Mouse (Mus musculus): ENCODE measurements at regions not wholly inside any gene's neighbourhood (a gene's known extent, or its start where the extent isn't known, plus 50 kb on each side); places are given as distances from the start of the nearest gene placed in this dataset.

DNA sequence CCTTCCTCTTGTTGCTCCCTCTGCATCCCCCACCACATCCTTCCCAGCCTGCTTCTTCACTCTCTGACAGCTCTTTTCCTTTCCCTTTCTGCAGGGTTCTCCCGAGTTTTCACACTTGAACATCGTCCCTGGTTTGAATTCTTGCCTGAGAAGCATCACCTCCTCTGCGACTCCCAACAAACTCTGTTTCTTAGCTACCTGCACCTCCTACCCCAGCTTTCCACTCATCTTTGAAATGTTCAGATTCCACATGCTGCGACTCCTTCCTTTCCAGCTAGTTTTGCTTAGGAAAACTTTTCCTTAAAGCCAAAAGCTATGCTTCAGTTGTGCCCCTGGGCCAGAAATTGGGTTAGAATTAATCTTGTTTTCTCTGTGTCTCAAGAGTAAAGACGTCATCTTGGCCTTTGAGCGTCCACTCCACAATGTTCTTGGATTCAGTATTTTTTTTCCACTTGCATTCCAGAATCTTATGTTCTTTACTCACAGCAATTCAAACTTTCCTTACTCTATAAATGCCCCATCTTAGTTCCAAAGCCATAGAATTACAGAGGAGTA lies 317.3 kb upstream of the Hnrnpa3 start:
- WGBS = 76% methylated on average over 6 of the region's 6 CpGs
- H3K9ac ChIP-seq = no peak overlapping the region
- no peaks in the 10 kb centered on the region for H3K9me3 ChIP-seq (replicated peaks)
- H3K27ac ChIP-seq = no peak overlapping the region
- no peaks in the 10 kb centered on the region for H3K27me3 ChIP-seq
- no peak overlapping the region for H3K4me2 ChIP-seq (replicated peaks)
- H3K4me3 ChIP-seq = no peak overlapping the region
- no peak for ATAC-seq (ENCODE audit: low FRiP score)
- H3K4me1 ChIP-seq = no peaks in the 10 kb centered on the region
- no peaks in the 10 kb centered on the region for H3K36me3 ChIP-seq

DNA sequence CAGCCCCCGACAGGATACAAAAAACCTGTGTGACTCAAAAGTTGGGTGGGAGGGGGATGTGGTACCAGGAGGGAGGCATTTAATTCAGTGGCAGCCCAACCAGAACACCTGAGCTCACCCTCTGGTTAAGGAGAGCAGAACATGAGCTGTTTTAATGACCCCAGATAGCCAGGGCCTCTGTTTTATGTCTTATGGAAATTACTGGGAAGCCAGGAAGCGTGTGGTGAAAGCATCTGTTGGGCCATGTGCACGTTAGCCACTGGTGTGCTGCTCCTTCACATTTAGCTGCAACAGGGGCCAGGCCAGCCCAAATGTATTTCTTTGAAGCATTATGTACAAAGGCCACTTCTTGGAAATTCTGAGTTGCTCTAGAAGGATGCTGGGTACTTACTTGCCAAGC lies 308.2 kb upstream of the Hnrnpa3 start:
- Histone ChIP-seq H3K4me3 (no peak overlapping the region), H3K9me3 (replicated peaks) (no peaks in the 10 kb centered on the region), H3K27me3 (no peaks in the 10 kb centered on the region), H3K27ac (no peak overlapping the region), H3K4me2 (replicated peaks) (no peak overlapping the region), H3K9ac (no peak overlapping the region), H3K36me3 (no peaks in the 10 kb centered on the region), H3K4me1 (peaks cover 6% of the 10 kb centered on the region; the same call in 1 of the 2 replicates)
- no peak for ATAC-seq (ENCODE audit: low FRiP score)
- 76% methylated on average over 3 of the region's 3 CpGs for WGBS

- H3K27ac ChIP-seq = peak overlapping the region; percentile 23; the same call in 1 of the 2 replicates
Measured at GRCm38 (mm10) chr2:75351965-75352364, 307.1 kb upstream of the Hnrnpa3 start.

DNA sequence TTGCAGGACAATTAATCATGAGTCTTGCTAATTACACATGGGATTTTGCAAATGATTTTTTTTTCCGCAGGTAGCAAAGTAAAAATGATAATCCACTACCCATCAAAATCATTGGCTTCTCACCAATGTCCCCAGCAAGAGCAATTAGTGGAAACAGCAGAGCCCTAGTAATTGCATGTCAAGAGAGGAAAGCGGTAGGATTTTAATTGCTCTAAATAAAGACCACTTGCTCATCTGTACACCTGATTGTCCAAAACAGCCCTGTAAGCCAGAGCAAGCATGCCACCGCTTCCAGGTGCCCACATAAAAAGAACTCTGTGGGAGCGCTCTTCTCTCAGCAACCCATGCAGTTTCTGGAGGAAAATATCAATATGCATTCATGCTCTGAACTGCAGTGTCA lies 306.5 kb upstream of the Hnrnpa3 start:
- no peak overlapping the region for H3K4me3 ChIP-seq
- peaks cover 6% of the 10 kb centered on the region; the same call in 1 of the 2 replicates for H3K4me1 ChIP-seq
- 72% methylated on average over 4 of the region's 4 CpGs for WGBS
- H3K9me3 ChIP-seq (replicated peaks) = no peaks in the 10 kb centered on the region
- no peak overlapping the region for H3K9ac ChIP-seq
- no peaks in the 10 kb centered on the region for H3K36me3 ChIP-seq
- H3K27ac ChIP-seq = no peak overlapping the region
- no peaks in the 10 kb centered on the region for H3K27me3 ChIP-seq
- H3K4me2 ChIP-seq (replicated peaks) = no peak overlapping the region
- no peak for ATAC-seq (ENCODE audit: low FRiP score)

More at GRCm38 (mm10) chr2:75351965-75352364, 307.1 kb upstream of the Hnrnpa3 start:
- no peaks in the 10 kb centered on the region for H3K36me3 ChIP-seq
- WGBS = 94% methylated on average over 5 of the region's 5 CpGs
- no peak overlapping the region for H3K4me3 ChIP-seq
- H3K4me2 ChIP-seq (replicated peaks) = no peak overlapping the region
- H3K9me3 ChIP-seq (replicated peaks) = no peaks in the 10 kb centered on the region
- peaks cover 6% of the 10 kb centered on the region; the same call in 1 of the 2 replicates for H3K4me1 ChIP-seq
- no peak overlapping the region for H3K9ac ChIP-seq
- no peaks in the 10 kb centered on the region for H3K27me3 ChIP-seq
- ATAC-seq (ENCODE audit: low FRiP score) = no peak

DNA sequence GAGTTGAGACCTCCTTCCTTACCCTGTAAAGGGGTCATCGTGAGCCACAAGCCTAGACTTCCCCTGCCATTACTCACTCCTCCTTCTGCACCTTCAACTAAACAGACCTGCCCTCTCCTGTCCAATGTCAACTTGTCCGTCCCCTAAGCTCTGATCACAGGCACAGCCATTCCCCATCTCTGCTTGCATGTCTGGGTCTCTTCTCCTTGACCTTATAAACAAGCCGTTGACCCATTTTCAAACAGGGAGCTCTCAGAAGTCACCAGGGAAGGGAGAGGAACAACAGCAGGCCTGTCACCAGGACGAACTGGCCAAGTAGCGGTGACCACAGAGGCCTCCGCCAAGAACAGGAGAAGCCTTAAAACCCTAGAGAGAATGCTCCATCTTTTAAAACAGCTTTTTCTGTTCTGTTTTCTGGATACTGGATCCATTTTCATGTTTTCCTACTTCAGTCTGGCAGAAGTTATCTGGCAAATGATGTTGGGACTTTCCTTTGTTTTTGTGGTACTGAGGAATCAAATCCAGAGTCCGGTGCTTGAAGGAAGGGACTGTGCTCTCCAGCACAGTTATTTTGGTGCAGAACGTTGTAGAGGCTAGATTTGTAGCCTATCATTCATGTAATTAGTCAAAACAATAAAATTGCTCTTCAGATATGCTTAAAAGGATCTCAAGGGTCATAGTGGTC lies 302.2 kb upstream of the Hnrnpa3 start:
- no peaks in the 10 kb centered on the region for H3K36me3 ChIP-seq
- 81% methylated on average over 8 of the region's 8 CpGs for WGBS

DNA sequence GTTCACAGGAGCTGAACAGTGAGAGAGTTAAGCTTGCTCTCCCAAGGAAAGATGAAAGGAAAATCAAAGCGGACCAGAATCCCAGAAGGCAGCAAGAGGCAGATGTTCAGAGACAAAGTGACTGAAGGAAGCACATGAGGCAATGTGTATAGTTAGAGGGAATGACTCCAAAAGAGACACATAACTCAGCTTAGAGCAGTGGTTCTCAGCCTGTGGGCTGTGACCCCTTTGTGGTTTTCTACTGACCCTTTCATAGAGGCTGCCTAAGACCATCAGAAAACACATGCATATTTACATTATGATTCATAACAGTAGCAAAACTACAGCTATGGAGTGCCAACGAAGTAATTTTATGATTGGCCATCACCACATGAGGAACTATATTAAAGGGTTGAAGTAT lies 301.5 kb upstream of the Hnrnpa3 start:
- H3K27me3 ChIP-seq = no peaks in the 10 kb centered on the region
- no peaks in the 10 kb centered on the region for H3K9me3 ChIP-seq (replicated peaks)
- H3K4me1 ChIP-seq = peaks cover 6% of the 10 kb centered on the region; the same call in 1 of the 2 replicates
- H3K4me3 ChIP-seq = no peak overlapping the region
- no peak overlapping the region for H3K4me2 ChIP-seq (replicated peaks)
- no peak overlapping the region for H3K9ac ChIP-seq
- 72% methylated on average over 2 of the region's 2 CpGs for WGBS
- H3K27ac ChIP-seq = no peak overlapping the region
- H3K36me3 ChIP-seq = no peaks in the 10 kb centered on the region
- no peak for ATAC-seq (ENCODE audit: low FRiP score)

More for the DNA sequence above, 302.2 kb upstream of the Hnrnpa3 start:
- Histone ChIP-seq H3K4me1 (peaks cover 6% of the 10 kb centered on the region; the same call in 1 of the 2 replicates), H3K4me3 (no peak overlapping the region), H3K27ac (no peak overlapping the region), H3K9me3 (replicated peaks) (no peaks in the 10 kb centered on the region), H3K27me3 (no peaks in the 10 kb centered on the region), H3K9ac (no peak overlapping the region), H3K4me2 (replicated peaks) (no peak overlapping the region)
- ATAC-seq (ENCODE audit: low FRiP score) = no peak

GRCm38 (mm10) chr2:75360936-75361335 lies 298.1 kb upstream of the Hnrnpa3 start:
- Histone ChIP-seq H3K27ac (no peak overlapping the region), H3K4me1 (no peaks in the 10 kb centered on the region), H3K27me3 (no peaks in the 10 kb centered on the region), H3K36me3 (no peaks in the 10 kb centered on the region), H3K9ac (no peak overlapping the region), H3K4me2 (replicated peaks) (no peak overlapping the region), H3K9me3 (replicated peaks) (no peaks in the 10 kb centered on the region), H3K4me3 (no peak overlapping the region)
- 88% methylated on average over 3 of the region's 3 CpGs for WGBS
- ATAC-seq (ENCODE audit: low FRiP score) = no peak

GRCm38 (mm10) chr2:75376666-75377065 lies 282.4 kb upstream of the Hnrnpa3 start:
- Histone ChIP-seq H3K27me3 (no peaks in the 10 kb centered on the region), H3K4me3 (no peak overlapping the region), H3K9ac (no peak overlapping the region), H3K9me3 (replicated peaks) (no peaks in the 10 kb centered on the region; the same call in 1 of the 2 replicates), H3K4me1 (peaks cover 8% of the 10 kb centered on the region), H3K36me3 (no peaks in the 10 kb centered on the region), H3K27ac (peak overlapping the region; percentile 76), H3K4me2 (replicated peaks) (no peak overlapping the region)
- ATAC-seq (ENCODE audit: low FRiP score) = no peak
- WGBS = 78% methylated on average over 5 of the region's 5 CpGs

- H3K4me3 ChIP-seq = no peak overlapping the region
- H3K4me2 ChIP-seq (replicated peaks) = no peak overlapping the region
- no peaks in the 10 kb centered on the region for H3K36me3 ChIP-seq
- no peaks in the 10 kb centered on the region; the same call in 1 of the 2 replicates for H3K9me3 ChIP-seq (replicated peaks)
- no peak overlapping the region for H3K9ac ChIP-seq
- no peak overlapping the region for H3K27ac ChIP-seq
- 60% methylated on average over 7 of the region's 7 CpGs for WGBS
- no peaks in the 10 kb centered on the region for H3K27me3 ChIP-seq
- H3K4me1 ChIP-seq = peaks cover 6% of the 10 kb centered on the region; the same call in 1 of the 2 replicates
- no peak for ATAC-seq (ENCODE audit: low FRiP score)
Measured at GRCm38 (mm10) chr2:75385551-75386263, 273.4 kb upstream of the Hnrnpa3 start.

DNA sequence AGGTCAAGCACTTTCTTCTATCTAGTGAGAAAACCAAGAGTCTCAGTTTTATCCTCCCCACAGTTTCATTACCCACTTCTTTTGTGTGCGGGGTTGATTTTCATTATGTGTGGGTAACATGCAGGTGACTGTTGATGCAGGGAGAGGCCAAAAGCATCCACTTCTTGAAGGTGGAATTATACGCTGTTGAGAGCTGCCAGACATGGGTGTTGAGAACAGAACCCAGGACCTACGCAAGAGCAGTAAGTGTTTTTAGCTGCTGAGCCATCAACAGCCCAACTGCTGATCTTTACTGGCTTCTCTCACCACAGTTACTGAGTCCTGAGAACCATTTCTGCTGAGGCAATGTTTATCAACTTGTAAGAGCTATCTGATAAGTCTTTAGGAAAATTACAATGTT lies 272.4 kb upstream of the Hnrnpa3 start:
- H3K4me3 ChIP-seq = no peak overlapping the region
- H3K9me3 ChIP-seq (replicated peaks) = no peaks in the 10 kb centered on the region
- H3K27me3 ChIP-seq = no peaks in the 10 kb centered on the region
- no peak overlapping the region for H3K27ac ChIP-seq
- ATAC-seq (ENCODE audit: low FRiP score) = no peak
- no peaks in the 10 kb centered on the region for H3K36me3 ChIP-seq
- H3K9ac ChIP-seq = no peak overlapping the region
- peaks cover 6% of the 10 kb centered on the region; the same call in 1 of the 2 replicates for H3K4me1 ChIP-seq
- no peak overlapping the region for H3K4me2 ChIP-seq (replicated peaks)
- 92% methylated on average over 3 of the region's 3 CpGs for WGBS

- no peaks in the 10 kb centered on the region for H3K9me3 ChIP-seq (replicated peaks)
- no peak overlapping the region for H3K4me2 ChIP-seq (replicated peaks)
- H3K27me3 ChIP-seq = no peaks in the 10 kb centered on the region
- WGBS = 84% methylated on average over 3 of the region's 3 CpGs
- no peak overlapping the region for H3K27ac ChIP-seq
- no peak overlapping the region for H3K4me3 ChIP-seq
- H3K9ac ChIP-seq = no peak overlapping the region
- no peaks in the 10 kb centered on the region for H3K36me3 ChIP-seq
- no peaks in the 10 kb centered on the region for H3K4me1 ChIP-seq
- no peak for ATAC-seq (ENCODE audit: low FRiP score)
Measured at GRCm38 (mm10) chr2:75392041-75392440, 267.0 kb upstream of the Hnrnpa3 start.

GRCm38 (mm10) chr2:75394928-75395673 lies 264.0 kb upstream of the Hnrnpa3 start:
- Histone ChIP-seq H3K4me2 (replicated peaks) (no peak overlapping the region), H3K36me3 (no peaks in the 10 kb centered on the region), H3K9ac (no peak overlapping the region), H3K4me3 (no peak overlapping the region), H3K4me1 (no peaks in the 10 kb centered on the region), H3K27me3 (no peaks in the 10 kb centered on the region), H3K27ac (no peak overlapping the region), H3K9me3 (replicated peaks) (no peaks in the 10 kb centered on the region)
- WGBS = 69% methylated on average over 6 of the region's 6 CpGs
- ATAC-seq (ENCODE audit: low FRiP score) = no peak

Measured in hindbrain, embryonic 12.5 days (tissue).